Mouse (Mus musculus): Measurements from ENCODE around the gene Tmem74b. TPM values are rescaled to one million over a fixed set of nuclear protein-coding genes. Genes with fewer than 3 reads are reported as not detected.

The Tmem74b gene
- polyA plus RNA-seq, 1 experiment = 0.84 TPM

GRCm38 (mm10) chr2:151724094-151724493 lies 22.3 kb downstream of the Tmem74b start:
- no peak overlapping the region for H3K27ac ChIP-seq (ENCODE audit: control insufficient read depth, insufficient read depth, low read depth, low read length)
- no peak overlapping the region for H3K4me3 ChIP-seq (ENCODE audit: control insufficient read depth, low read depth, low read length)
- H3K27me3 ChIP-seq (ENCODE audit: control insufficient read depth, insufficient read depth, low read length) = no peaks in the 10 kb centered on the region
- peaks cover 1% of the 10 kb centered on the region; the same call in 1 of the 2 replicates for H3K36me3 ChIP-seq (ENCODE audit: control insufficient read depth, insufficient read depth, low read length)
- no peak for TF ChIP-seq POLR2A (IDR thresholded peaks at IDR 0.05; ENCODE audit: control insufficient read depth, low read depth, low read length)
- no peak for TF ChIP-seq CTCF (IDR thresholded peaks at IDR 0.05; ENCODE audit: control insufficient read depth, insufficient read depth, insufficient replicate concordance, low read depth, low read length)
- no peaks in the 10 kb centered on the region for H3K4me1 ChIP-seq (ENCODE audit: control insufficient read depth, insufficient read depth, low read length)

GRCm38 (mm10) chr2:151733151-151733865 lies 31.5 kb downstream of the Tmem74b start:
- Histone ChIP-seq H3K27ac (ENCODE audit: control insufficient read depth, insufficient read depth, low read depth, low read length) (no peak overlapping the region), H3K36me3 (ENCODE audit: control insufficient read depth, insufficient read depth, low read length) (peaks cover 8% of the 10 kb centered on the region), H3K27me3 (ENCODE audit: control insufficient read depth, insufficient read depth, low read length) (no peaks in the 10 kb centered on the region), H3K4me3 (ENCODE audit: control insufficient read depth, low read depth, low read length) (no peak overlapping the region), H3K4me1 (ENCODE audit: control insufficient read depth, insufficient read depth, low read length) (no peaks in the 10 kb centered on the region)
- TF ChIP-seq CTCF (IDR thresholded peaks at IDR 0.05; ENCODE audit: control insufficient read depth, insufficient read depth, insufficient replicate concordance, low read depth, low read length) (no peak), POLR2A (IDR thresholded peaks at IDR 0.05; ENCODE audit: control insufficient read depth, low read depth, low read length) (no peak)

- TF ChIP-seq POLR2A (IDR thresholded peaks at IDR 0.05; ENCODE audit: control insufficient read depth, low read depth, low read length) (no peak), CTCF (IDR thresholded peaks at IDR 0.05; ENCODE audit: control insufficient read depth, insufficient read depth, insufficient replicate concordance, low read depth, low read length) (no peak)
Measured at GRCm38 (mm10) chr2:151735422-151735821, 33.6 kb downstream of the Tmem74b start.

DNA sequence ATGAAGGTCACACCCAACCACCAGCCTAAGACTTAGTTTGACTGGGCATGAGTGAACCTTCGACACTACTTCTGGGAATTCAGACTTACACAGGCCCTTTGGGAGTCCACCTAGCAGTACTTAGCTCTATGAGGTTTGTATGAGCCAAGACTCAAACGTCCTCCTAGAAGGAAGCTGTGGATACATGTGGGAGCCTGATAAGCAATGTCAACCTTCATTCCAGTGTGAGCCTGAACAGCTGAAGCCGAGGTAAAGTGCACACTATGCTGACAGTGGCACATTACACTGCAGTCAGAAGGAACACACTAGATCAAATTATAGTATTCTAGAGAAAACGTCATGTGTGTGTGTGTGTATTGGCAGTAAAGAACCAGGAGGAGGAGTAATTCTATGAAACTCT lies 36.7 kb downstream of the Tmem74b start:
- H3K27ac ChIP-seq (ENCODE audit: control insufficient read depth, insufficient read depth, low read depth, low read length) = no peak overlapping the region
- H3K4me3 ChIP-seq (ENCODE audit: control insufficient read depth, low read depth, low read length) = no peak overlapping the region
- no peaks in the 10 kb centered on the region; the same call in 1 of the 2 replicates for H3K4me1 ChIP-seq (ENCODE audit: control insufficient read depth, insufficient read depth, low read length)
- no peak for TF ChIP-seq POLR2A (IDR thresholded peaks at IDR 0.05; ENCODE audit: control insufficient read depth, low read depth, low read length)
- no peak for TF ChIP-seq CTCF (IDR thresholded peaks at IDR 0.05; ENCODE audit: control insufficient read depth, insufficient read depth, insufficient replicate concordance, low read depth, low read length)
- H3K27me3 ChIP-seq (ENCODE audit: control insufficient read depth, insufficient read depth, low read length) = no peaks in the 10 kb centered on the region
- H3K36me3 ChIP-seq (ENCODE audit: control insufficient read depth, insufficient read depth, low read length) = peaks cover 2% of the 10 kb centered on the region; the same call in 1 of the 2 replicates

More at GRCm38 (mm10) chr2:151735422-151735821, 33.6 kb downstream of the Tmem74b start:
- Histone ChIP-seq H3K4me1 (ENCODE audit: control insufficient read depth, insufficient read depth, low read length) (no peaks in the 10 kb centered on the region), H3K36me3 (ENCODE audit: control insufficient read depth, insufficient read depth, low read length) (peaks cover 3% of the 10 kb centered on the region; the same call in 1 of the 2 replicates), H3K27me3 (ENCODE audit: control insufficient read depth, insufficient read depth, low read length) (no peaks in the 10 kb centered on the region), H3K4me3 (ENCODE audit: control insufficient read depth, low read depth, low read length) (no peak overlapping the region), H3K27ac (ENCODE audit: control insufficient read depth, insufficient read depth, low read depth, low read length) (no peak overlapping the region)

DNA sequence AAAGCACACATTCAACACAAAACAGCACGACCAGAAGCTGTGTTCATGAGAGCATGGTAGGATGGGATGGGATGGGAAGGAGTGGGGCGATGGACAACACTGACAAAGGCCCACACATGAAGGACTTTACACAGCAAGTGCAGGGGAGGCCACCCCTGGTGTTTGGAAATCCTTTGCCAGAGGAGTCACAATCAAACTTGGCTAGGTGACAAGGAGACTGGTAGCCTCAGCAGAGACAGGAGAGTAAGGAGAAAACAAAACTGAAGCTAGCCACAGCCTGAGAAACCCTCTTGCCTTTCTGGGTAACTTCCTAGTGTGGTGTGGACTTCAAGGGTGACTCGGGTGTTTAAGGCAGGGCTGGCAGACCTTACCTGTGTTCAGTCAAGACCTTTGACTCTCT lies 37.3 kb downstream of the Tmem74b start:
- no peak for TF ChIP-seq CTCF (IDR thresholded peaks at IDR 0.05; ENCODE audit: control insufficient read depth, insufficient read depth, insufficient replicate concordance, low read depth, low read length)
- no peak for TF ChIP-seq POLR2A (IDR thresholded peaks at IDR 0.05; ENCODE audit: control insufficient read depth, low read depth, low read length)

GRCm38 (mm10) chr2:151739505-151739904 lies 37.7 kb downstream of the Tmem74b start:
- H3K4me3 ChIP-seq (ENCODE audit: control insufficient read depth, low read depth, low read length) = no peak overlapping the region
- H3K27me3 ChIP-seq (ENCODE audit: control insufficient read depth, insufficient read depth, low read length) = no peaks in the 10 kb centered on the region
- H3K4me1 ChIP-seq (ENCODE audit: control insufficient read depth, insufficient read depth, low read length) = no peaks in the 10 kb centered on the region; the same call in 1 of the 2 replicates
- no peak overlapping the region for H3K27ac ChIP-seq (ENCODE audit: control insufficient read depth, insufficient read depth, low read depth, low read length)
- H3K36me3 ChIP-seq (ENCODE audit: control insufficient read depth, insufficient read depth, low read length) = no peaks in the 10 kb centered on the region
- TF ChIP-seq POLR2A (IDR thresholded peaks at IDR 0.05; ENCODE audit: control insufficient read depth, low read depth, low read length) = no peak
- TF ChIP-seq CTCF (IDR thresholded peaks at IDR 0.05; ENCODE audit: control insufficient read depth, insufficient read depth, insufficient replicate concordance, low read depth, low read length) = no peak

More for the DNA sequence above, 37.3 kb downstream of the Tmem74b start:
- Histone ChIP-seq H3K4me1 (ENCODE audit: control insufficient read depth, insufficient read depth, low read length) (no peaks in the 10 kb centered on the region; the same call in 1 of the 2 replicates), H3K36me3 (ENCODE audit: control insufficient read depth, insufficient read depth, low read length) (no peaks in the 10 kb centered on the region), H3K4me3 (ENCODE audit: control insufficient read depth, low read depth, low read length) (no peak overlapping the region), H3K27ac (ENCODE audit: control insufficient read depth, insufficient read depth, low read depth, low read length) (no peak overlapping the region), H3K27me3 (ENCODE audit: control insufficient read depth, insufficient read depth, low read length) (no peaks in the 10 kb centered on the region)

DNA sequence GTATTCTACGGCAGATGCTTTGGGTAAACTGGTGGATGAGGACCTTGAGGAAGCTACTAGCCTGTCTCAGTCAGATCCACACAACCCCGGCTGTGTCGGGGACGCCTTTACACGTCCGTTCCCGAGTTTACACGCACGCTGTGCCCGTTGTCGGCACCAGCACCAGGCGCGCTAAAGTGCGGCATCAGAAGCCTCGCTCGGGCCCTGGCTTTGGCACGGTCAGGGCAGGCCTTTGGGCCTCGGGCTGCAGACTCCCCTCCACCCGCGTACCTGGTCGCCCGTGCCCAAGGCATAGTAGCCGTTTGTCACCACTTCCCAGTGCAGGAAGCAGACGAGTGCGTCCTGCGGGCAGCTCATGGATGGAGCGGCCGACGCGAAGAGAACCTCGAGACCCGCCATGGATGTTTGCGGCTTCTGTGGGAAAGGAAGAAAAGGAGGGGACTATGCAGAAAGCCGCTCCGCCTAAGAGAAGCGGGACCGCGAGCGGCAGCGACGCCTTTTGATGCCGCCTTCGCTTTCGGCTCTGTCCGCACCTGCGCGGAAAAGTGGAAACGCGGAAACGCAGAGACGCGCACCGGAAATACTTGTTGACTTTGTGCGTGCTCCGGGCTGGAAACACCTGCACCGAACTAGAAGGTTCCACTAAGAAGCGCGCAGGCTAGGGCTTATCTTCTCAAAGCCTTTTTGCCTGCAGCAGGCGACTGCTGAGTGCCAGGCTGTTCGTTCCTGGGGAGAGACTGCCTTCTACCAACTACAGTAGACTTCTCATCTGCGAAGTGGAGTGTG lies 39.1 kb downstream of the Tmem74b start:
- H3K4me3 ChIP-seq (ENCODE audit: control insufficient read depth, low read depth, low read length) = peak overlapping the region; percentile 97
- no peak for TF ChIP-seq CTCF (IDR thresholded peaks at IDR 0.05; ENCODE audit: control insufficient read depth, insufficient read depth, insufficient replicate concordance, low read depth, low read length)
- peak; percentile 85 for TF ChIP-seq POLR2A (IDR thresholded peaks at IDR 0.05; ENCODE audit: control insufficient read depth, low read depth, low read length)
- H3K27ac ChIP-seq (ENCODE audit: control insufficient read depth, insufficient read depth, low read depth, low read length) = peak overlapping the region; percentile 69
- H3K4me1 ChIP-seq (ENCODE audit: control insufficient read depth, insufficient read depth, low read length) = no peaks in the 10 kb centered on the region; the same call in 1 of the 2 replicates
- H3K27me3 ChIP-seq (ENCODE audit: control insufficient read depth, insufficient read depth, low read length) = no peaks in the 10 kb centered on the region
- H3K36me3 ChIP-seq (ENCODE audit: control insufficient read depth, insufficient read depth, low read length) = no peaks in the 10 kb centered on the region

Data from testis, adult 2 months (tissue).